Mouse (Mus musculus): ENCODE measurements around the gene Dap. TPM values are rescaled to one million over a fixed set of nuclear protein-coding genes. Genes with fewer than 3 reads are reported as not detected.

Dap gene
- total RNA-seq, 2 experiments from 2014 or later = 59.6 to 64.0 TPM

DNA sequence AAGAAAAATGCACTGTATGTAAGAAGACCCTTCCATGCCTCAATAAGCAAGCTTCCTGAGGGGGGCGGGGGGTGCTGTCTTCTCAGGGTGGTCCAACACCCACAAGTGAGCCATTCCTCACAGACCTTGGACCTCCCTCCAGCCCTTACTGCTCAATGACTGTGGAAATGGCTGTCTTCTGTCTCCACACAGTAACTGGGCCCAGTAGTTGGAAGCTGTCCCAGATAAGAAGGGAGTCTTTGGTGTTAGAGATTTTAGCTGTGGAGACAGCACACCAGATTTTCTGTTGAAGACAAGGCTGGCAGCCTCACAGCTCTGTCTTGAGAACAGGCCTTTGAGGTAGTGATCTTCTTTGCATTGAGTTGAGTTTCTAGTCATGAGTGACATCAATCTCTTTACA lies 33.2 kb downstream of the Dap start:
- ATAC-seq (replicated peaks; ENCODE audit: low FRiP score, low TSS enrichment, poor library complexity, severe bottlenecking) = no peak

DNA sequence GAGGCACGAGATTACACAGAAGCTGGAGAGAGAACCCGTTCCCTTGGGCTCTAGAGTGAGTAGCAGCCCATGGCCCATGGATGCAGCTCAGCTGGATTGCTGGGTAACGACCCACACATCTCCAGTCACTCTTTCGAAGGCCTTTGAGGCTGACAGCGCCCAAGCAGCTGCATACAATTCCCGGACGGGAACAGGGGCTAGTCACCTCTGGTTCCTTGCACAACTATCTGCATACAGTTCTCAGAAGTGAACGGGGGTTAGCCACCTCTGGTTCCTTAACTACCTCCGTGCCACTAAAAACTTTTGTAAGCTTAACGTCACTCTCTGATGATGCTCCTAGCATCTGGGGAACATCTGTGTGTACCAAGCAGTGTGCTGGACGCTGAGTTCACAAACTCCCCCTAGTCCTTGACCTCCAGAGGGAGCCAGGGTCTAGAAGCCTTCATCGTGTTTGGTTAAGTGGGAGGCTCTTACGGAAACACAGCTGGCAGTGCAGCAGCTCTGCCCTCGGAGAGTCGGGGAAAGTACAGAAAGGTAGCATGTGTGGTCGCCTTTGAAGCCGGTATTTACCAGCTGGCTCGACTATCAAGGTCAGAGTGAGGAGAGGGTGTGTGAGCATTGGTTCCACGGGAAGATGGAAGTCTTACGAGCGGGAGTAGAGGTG lies 34.0 kb downstream of the Dap start:
- ATAC-seq (replicated peaks; ENCODE audit: low FRiP score, low TSS enrichment, poor library complexity, severe bottlenecking) = no peak

DNA sequence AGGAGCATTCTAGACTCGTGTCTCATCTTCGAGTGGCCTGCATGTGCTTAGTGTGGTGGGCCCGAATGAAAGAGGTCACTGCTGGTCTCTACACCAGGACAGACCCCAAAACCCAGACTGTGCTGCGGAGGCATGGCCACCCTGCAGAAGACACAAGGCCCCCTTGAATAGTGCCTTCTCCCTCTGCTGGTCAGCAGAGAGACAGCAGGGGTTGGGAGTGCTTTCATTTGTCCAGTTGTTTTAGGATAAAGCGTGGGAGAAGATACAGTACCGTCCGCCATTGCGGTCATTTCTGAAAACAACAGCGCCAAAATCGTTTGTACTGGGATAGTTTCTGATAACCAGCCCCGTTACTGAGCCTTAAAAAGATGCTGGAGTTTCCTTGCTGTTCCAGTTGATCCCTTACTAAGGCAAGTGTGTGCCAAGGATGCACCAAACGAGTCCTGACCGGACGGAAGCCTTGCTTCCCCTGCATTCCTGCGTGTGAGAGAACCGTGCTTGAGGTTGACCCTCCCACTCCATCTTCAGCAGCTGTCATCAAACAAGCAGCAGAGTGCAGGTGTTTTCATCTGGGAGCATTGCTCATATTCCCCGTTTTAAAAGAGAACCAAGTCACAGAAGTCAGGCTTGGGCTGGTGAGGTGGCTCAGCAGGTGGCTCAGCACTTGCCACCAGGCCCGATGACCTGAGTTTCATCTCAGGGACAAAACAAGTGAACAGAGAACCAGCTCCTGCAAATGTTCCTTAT lies 34.8 kb downstream of the Dap start:
- no peak for ATAC-seq (replicated peaks; ENCODE audit: low FRiP score, low TSS enrichment, poor library complexity, severe bottlenecking)

DNA sequence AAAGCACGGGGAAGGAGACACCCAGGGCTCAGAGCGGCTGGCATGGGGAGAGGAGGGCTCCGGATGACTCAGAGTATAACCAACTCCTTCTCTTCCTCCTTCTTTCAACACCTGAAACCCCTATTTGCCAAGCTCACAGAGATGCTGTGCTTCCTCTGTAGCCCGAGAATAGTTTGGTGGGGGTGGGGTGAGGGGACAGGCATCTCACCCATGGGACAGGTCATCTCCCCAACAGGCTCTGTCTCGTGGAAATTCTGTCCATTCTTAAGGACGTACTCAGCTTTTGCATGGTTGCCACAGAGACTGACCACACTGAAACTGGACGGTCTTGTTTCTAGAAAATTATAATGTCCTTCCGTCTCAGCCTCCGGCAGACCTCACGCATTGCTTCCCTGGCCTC lies 37.0 kb downstream of the Dap start:
- no peak for ATAC-seq (replicated peaks; ENCODE audit: low FRiP score, low TSS enrichment, poor library complexity, severe bottlenecking)

DNA sequence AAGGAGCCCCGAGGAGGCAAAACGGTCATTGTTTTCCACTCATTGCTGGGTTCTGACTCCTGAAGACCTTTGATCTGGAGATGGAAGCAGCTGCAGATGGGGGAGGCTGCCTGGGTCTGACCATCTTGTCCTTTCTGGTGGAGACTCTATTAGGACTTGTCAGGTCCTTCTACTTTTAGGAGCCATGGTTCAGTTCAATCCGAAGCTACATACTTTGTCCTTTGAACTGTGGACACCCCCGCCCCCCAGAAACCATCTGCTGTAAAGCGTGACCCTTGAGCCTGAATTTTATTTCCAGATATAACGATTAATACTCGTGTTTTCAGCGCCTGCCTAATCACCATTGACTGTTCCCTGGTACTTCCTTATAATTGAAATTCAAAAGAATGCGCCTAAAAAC lies 38.2 kb downstream of the Dap start:
- ATAC-seq (replicated peaks; ENCODE audit: low FRiP score, low TSS enrichment, poor library complexity, severe bottlenecking) = no peak

DNA sequence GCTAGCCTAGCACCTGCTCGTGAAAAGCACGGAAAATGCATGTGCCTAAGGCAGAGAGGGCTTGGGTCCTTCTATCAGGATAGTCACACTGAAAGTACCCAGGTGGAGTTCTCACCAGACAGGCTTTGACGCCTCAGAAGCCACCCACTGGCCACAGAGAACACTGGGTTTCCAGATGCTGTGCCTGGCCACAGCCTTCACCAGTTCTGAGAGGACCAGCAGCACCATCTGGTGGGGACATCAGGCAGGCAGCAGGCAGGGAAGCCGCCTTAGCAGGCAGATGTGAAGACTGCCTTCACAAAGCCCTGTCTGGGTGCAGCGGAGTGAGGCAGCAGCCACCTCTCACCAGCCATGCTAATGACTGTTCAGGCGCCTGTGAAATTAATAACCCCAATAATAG lies 40.7 kb downstream of the Dap start:
- ATAC-seq (replicated peaks; ENCODE audit: low FRiP score, low TSS enrichment, poor library complexity, severe bottlenecking) = peak; percentile 94

DNA sequence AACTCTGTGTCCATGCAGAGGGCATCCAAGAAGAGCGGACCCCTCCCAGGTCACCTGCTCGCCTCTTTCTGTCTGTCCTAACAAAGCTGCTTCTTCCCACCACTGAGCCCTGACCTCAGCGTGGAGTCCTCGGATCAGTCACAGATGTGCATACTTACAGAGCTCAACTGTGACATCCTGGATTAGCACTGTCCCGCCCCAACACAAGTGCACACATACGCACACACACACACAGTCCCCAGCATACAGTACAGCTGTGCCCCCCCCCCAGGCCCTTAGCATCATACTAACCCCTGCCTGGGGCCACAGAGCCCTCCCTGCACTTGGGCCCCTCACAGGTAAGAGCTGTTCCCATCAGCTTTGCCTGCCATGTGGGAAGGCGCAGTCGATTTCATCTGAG lies 41.3 kb downstream of the Dap start:
- ATAC-seq (replicated peaks; ENCODE audit: low FRiP score, low TSS enrichment, poor library complexity, severe bottlenecking) = no peak

DNA sequence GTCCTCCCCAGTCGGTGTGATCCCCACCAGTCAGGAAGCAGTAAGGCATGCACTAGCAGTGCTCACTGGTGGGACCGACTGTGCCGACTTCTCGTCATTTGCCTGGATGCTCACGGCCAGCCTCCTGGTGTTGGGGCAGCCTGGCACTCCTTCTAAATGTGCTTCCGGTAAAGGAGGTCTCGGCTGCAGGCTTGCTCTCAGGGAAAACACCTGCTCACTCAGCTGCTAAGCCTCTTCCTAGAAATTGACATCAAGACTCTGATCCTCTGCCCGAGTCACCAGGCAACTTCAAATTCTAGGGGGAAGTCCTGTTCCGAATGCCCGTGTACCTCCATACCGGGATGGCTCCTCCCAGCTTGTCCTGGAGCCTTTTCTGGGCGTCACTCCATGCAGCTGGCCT lies 41.7 kb downstream of the Dap start:
- ATAC-seq (replicated peaks; ENCODE audit: low FRiP score, low TSS enrichment, poor library complexity, severe bottlenecking) = no peak

DNA sequence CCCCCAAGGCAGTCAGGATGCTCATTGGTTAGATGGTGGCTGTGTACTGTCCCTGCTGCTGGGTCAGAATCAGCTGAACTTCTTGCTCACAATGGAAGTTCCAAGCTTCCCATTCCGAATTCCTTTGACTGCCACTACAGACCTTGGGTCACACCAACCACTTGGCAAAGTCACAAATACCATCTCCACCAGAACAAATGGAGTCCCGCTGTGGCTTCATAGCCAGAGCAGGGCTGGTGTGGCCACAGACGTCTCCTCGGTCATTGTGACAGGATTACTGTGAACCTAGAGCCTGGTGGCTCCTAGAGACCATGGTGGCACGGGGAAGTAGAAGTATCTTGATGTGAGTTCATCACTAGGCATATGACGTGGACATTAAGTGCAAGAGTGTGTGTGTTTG lies 44.0 kb downstream of the Dap start:
- no peak for ATAC-seq (replicated peaks; ENCODE audit: low FRiP score, low TSS enrichment, poor library complexity, severe bottlenecking)

DNA sequence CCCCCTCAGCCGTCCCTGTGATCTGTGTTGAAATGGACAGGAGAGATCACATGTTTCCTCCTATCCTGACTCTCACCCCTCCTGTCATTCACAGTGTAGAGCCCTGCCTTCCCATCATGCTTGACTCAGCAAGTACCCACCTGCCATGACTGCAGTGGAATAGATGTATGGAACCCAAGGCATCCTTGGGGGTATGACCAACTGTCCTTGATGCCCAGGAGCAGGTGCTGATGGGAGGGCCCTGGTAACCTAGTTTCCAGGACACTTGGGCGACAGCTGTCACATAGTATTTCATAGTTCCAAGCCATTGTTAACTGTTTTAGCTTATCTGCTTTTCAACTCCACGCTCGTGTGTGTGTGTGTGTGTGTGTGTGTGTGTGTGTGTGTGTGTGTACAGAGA lies 45.4 kb downstream of the Dap start:
- ATAC-seq (replicated peaks; ENCODE audit: low FRiP score, low TSS enrichment, poor library complexity, severe bottlenecking) = no peak

DNA sequence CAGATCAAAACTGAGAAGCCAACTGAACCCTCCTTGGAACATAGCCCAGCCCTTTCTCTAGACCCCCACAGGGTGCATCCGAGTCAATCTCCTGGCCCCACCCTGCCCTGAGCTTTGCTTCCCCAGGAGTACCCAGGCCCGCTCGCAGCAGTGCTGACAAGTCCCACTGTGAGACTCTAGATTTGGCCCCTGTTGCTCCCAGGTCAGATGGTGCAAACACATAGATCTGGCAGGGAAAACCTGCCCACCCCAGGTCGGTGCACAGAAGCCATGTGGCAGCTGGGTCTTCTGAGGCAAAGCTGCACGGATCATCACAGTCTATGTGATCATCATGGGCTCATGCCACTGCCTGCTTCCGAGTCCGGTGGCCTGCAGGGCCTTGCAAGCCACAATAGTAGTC lies 48.6 kb downstream of the Dap start:
- ATAC-seq (replicated peaks; ENCODE audit: low FRiP score, low TSS enrichment, poor library complexity, severe bottlenecking) = no peak

DNA sequence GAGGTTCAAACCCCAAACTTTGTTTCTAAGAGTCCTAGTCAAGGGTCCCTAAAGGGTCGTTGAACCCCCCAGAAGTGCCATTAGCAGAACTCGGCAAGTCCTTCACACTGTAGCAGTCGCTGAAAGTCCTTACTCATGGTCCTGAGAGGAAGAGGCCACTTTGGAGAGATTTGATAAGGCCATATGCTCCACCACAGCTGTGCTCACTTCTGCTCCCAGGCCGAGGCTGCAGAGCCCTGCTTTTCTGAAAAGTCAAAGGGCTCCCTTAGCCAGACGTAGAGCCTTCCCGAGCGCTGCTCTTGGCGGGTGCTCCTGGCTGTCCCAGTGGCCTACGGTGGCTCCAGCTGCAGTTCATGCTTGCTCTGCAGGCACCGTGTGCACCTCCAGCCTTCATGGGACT lies 49.4 kb downstream of the Dap start:
- ATAC-seq (replicated peaks; ENCODE audit: low FRiP score, low TSS enrichment, poor library complexity, severe bottlenecking) = peak; percentile 54

DNA sequence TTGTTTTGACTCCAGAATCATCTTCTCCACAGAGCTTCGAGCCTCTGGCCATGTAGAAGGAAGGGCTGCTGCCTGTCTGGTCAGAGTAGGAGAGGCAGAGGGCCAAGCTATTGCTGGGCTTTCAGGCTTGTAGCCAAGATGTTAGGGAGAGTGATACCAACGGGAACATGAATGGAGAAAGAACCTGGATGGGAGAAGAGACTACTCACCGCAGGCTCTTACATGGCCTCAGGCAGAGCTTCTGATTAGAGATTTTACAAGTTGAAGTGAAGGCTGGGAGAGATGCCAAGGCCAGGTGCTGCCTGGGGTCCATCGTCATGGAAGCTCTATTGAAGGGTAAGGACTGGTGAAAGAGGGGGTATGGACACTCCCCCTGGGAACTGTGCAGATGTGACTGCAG lies 54.0 kb downstream of the Dap start:
- ATAC-seq (replicated peaks; ENCODE audit: low FRiP score, low TSS enrichment, poor library complexity, severe bottlenecking) = no peak

DNA sequence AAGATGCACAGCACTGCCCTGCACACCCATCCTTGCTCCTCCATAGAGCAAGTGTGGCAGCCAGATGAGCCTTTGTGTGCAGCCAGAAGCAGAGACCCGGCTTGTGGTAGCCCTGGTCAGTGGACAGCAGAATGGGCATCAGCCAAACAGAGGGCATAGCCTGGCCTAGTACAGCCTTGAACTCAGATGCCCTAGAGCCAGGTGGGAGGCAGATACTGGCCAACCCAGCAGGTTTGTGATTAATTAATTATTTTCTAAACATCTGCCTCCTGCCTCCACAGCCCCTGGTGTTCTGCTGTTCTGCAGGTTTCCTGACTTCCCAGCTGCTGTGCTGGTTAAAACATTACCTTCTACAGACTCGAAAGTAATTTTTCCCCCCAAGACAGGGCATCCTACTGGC lies 55.0 kb downstream of the Dap start:
- no peak for ATAC-seq (replicated peaks; ENCODE audit: low FRiP score, low TSS enrichment, poor library complexity, severe bottlenecking)

DNA sequence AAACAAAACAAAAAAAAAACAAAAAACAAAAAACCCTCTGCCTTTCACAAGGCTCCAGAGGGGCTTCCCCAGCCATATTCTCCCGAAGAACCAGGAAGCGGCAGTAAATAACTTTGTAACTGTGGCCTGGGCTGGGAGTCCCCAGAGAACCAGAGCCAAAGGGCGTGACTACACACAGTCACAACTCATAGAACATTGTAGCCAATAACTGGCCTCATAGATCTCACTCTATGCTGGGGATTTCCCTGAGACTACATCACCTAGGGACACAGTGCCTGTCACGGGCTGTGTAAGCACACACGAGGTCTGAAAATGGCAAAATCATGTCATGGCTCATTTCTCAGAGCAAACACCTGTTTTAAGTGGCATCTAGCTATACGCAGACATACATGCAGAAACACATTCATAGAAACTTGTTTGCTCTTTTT lies 55.5 kb downstream of the Dap start:
- no peak for ATAC-seq (replicated peaks; ENCODE audit: low FRiP score, low TSS enrichment, poor library complexity, severe bottlenecking)

DNA sequence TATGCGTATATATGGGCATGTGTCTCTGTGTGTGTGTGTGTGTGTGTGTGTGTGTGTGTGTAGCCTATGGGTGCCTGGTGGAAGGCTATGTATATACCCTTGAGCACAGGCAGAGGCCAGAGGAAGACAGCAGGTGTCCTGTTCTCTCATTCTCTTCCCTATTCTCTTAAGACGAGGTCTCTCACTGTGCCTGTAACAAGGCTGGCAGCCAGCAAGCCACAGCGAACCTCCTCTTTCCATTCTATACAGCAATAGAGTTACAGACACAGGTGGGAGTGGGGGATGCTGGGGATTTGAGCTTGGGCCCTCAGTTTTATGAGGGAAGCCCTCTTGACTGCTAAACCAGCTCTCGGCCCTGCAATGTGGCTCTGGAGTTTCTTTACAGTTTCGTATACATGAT lies 55.9 kb downstream of the Dap start:
- no peak for ATAC-seq (replicated peaks; ENCODE audit: low FRiP score, low TSS enrichment, poor library complexity, severe bottlenecking)

DNA sequence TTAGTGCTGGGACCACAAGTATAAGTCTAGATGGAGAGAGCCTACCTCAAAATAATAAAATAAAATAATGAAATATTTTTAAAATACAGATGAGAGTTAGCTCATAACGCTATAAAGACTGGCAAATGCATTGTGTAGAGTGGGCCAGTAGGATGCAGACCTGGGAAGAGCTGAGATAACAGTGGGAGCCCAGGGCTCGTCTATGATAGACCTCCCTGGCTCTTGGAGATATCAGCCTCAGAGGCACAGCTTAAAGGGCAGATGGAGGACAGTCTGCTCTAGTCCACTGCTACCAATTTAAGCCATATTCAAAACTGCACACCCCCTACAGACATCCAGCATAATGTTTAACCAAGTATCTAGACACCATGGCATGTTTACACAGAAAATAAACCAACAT lies 56.6 kb downstream of the Dap start:
- peak; percentile 77 for ATAC-seq (replicated peaks; ENCODE audit: low FRiP score, low TSS enrichment, poor library complexity, severe bottlenecking)

DNA sequence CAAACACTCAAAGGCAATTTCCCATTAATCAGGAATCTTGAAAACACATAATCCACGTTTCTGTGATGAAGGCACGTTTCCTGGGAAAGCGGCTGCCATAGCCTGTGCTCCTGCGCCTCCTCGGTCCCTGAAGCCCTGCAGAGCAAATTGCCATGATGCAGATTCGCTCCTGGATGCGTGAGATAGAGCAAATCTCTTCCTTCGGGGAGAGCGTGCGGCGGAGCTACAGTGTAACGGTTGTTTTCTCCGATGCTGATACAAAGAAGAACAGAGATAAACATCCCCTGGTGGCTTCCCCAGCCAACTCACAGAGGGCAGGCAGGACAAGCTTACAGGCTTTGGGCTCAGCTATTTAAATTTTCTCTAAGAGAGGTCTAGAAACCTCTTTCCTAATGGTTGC lies 57.7 kb downstream of the Dap start:
- ATAC-seq (replicated peaks; ENCODE audit: low FRiP score, low TSS enrichment, poor library complexity, severe bottlenecking) = peak; percentile 60

DNA sequence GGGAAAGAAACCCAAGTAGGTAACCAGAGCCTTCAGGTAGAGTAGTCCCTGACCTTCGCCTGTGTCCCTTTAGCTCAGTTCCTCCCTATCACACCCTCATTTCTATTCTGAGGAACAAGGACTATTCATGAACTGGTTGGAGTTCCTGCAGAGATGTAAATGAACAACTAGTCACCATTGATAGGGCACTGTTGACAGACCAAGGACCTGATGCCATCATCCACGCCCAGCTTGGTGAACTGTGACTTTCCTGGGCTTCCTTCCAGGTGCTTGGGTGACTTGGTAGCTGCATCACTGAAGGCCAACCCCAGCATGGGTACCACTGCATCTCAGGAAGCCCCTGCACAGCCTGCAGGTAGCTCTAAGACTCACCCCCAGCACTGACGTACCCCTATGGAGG lies 58.2 kb downstream of the Dap start:
- ATAC-seq (replicated peaks; ENCODE audit: low FRiP score, low TSS enrichment, poor library complexity, severe bottlenecking) = no peak

DNA sequence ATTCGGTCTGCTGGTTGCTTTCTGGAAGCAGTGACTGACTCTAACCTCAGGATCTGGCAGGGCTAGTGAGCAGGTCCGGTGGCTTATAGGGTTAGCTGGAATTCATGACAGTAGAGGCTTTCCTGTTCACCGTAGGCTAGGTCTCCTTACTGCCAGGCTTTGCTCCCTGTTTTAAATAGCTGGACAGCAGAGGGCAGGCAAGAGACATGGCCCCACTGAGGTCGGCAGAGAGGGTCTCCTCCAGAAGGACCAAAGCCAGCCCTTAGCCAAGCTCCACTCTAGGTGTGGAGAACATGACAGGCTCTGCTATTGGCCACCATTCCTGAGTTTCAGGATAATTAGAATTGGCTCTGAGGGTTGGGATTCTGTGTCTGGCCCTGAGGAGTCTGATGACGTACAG lies 60.0 kb downstream of the Dap start:
- ATAC-seq (replicated peaks; ENCODE audit: low FRiP score, low TSS enrichment, poor library complexity, severe bottlenecking) = no peak

DNA sequence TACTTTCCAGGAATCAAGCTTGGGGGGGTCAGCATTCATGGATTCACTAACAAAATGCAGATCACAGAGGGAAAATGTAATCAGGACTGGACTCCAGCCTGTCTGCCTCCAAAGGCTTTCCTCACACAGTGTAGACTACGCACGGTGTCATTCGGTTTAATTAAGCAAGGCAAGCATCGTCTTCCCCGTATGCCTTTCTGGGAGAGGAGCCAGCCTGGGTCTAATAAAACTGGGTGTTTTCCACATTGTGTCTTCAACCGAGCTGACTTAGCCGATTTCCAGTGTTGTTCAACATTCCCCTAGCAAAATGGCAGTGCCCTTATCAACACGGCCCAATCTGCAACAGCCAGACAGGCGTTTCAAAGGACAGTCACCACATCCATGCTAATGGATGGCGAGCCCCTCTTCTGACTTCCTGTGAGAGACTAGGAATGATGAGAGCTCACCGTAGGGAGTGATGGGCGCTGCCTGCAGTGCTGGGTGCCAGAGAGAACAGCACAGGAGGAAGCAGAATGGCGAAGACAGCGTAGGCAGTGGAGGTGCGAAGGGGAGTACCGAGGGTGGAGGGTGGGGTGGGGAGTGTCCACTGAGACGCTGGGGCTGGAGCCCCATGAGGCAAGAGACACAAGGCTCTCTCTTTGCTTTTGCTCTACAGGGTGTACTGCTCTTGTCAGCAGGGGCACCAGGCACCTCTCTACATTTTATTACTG lies 61.0 kb downstream of the Dap start:
- no peak for ATAC-seq (replicated peaks; ENCODE audit: low FRiP score, low TSS enrichment, poor library complexity, severe bottlenecking)
